Mouse (Mus musculus) heart, embryonic 10.5 days (tissue): Measurements from ENCODE around the gene Fam124b. TPM values are rescaled to one million over a fixed set of nuclear protein-coding genes. Genes with fewer than 3 reads are reported as not detected.

ENCODE experiments used
- DNase-seq: peaks from one replicate; pipeline ENCODE4 v3.0.0-alpha.2; 2017; ENCODE audit warnings: low spot score
- H3K27ac ChIP-seq: fragments of 300-500 bp; sonication (generic); 2 replicates; pipeline ENCODE4 v1.5.1; 2016; ENCODE audit warnings: mild to moderate bottlenecking
- H3K27me3 ChIP-seq: fragments of 300-500 bp; sonication (generic); 2 replicates; pipeline ENCODE4 v1.6.1; 2016; ENCODE audit warnings: mild to moderate bottlenecking; ENCODE audit not compliant: poor library complexity, insufficient read depth, severe bottlenecking
- H3K36me3 ChIP-seq: fragments of 300-500 bp; sonication (generic); 2 replicates; pipeline ENCODE4 v1.6.1; 2016; ENCODE audit warnings: mild to moderate bottlenecking, moderate library complexity
- H3K4me1 ChIP-seq: fragments of 300-500 bp; sonication (generic); 2 replicates; pipeline ENCODE4 v1.6.1; 2016; ENCODE audit warnings: mild to moderate bottlenecking
- H3K4me3 ChIP-seq: fragments of 300-500 bp; sonication (generic); 2 replicates; pipeline ENCODE4 v1.5.1; 2016; ENCODE audit warnings: mild to moderate bottlenecking, moderate library complexity
- H3K9me3 ChIP-seq: fragments of 300-500 bp; sonication (generic); 2 replicates; pipeline ENCODE4 v1.6.1; 2016; ENCODE audit warnings: mild to moderate bottlenecking, moderate library complexity
- WGBS: fragments of 180-500 bp; shearing (Covaris S2); methylation state at CpG from one replicate; pipeline ENCODE4 v1.1.7; 2016; 5-methylcytosine and 5-hydroxymethylcytosine counted together
- polyA plus RNA-seq: library from polyadenylated mRNA; unstranded; fragments of >200 nt; fragmentation: Nextera tagmentation; extraction: Ambion mirVana; gene quantifications from 2 replicates; pipeline ENCODE4 v1.2.1, GENCODE M21; 2016

Gene Fam124b
- polyA plus RNA-seq, result 0.11 and 0.36 TPM in 2 replicates

DNA sequence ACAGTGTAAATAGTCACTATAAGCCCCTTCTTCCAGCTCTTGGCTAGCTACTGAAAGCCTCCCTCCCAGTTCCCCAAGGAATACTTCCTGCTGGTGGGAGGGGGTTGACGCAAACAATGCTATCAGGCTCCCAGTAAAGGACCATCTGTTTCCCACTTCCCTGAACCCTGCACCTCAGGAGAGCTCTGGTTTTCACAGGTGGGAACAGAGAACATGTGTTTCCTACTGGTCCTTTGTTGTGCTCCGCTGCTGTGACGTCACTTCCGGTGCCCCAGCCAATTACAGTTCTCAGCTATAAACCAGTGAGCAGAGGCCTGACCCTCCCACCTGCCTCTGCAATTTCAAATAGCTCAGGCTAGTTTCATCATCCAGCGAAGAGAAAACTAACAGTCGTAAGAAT is at the start of gene Fam124b:
Fam124b (minus strand) TSS at position 206 of the 400 bp plus-strand sequence.
- Histone ChIP-seq H3K27me3 (no peaks in the 10 kb centered on the region; the same call in 1 of the 2 replicates), H3K4me1 (peaks cover 2% of the 10 kb centered on the region), H3K27ac (0 out of 2 replicates have a peak within 1 kb of the TSS, but pooled peaks have one; percentile 22), H3K36me3 (no peaks in the 10 kb centered on the region), H3K9me3 (no peaks in the 10 kb centered on the region), H3K4me3 (no peak within 1 kb of the TSS)
- WGBS, result 60% methylated on average over 6 of the region's 6 CpGs
- DNase-seq, result peak; percentile 82

DNA sequence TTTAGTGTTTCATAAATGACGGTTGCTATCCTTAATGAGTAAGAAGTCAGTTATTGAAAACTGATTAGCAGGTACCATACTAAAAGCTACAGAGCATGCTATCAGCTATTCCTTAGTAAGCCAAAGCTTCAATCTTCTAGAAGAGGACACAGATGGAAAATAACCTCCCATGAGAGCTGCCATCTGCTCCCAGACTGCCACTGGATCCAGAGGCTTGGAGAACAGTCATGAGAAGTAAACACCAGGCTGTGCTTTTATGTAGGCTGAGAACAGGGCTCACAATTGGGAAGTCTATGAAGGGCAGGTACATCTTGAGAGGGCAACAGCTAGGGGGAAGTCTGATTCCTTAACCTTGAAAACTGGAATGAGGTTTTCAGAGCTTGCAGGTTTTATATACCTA is 42.2 kb upstream of the Fam124b start:
- no peak for DNase-seq
- Histone ChIP-seq H3K4me3 (no peak overlapping the region), H3K9me3 (no peaks in the 10 kb centered on the region), H3K27me3 (no peaks in the 10 kb centered on the region), H3K27ac (no peak overlapping the region), H3K4me1 (no peaks in the 10 kb centered on the region), H3K36me3 (no peaks in the 10 kb centered on the region)
- 79% methylated on average over 1 of the region's 1 CpGs for WGBS

DNA sequence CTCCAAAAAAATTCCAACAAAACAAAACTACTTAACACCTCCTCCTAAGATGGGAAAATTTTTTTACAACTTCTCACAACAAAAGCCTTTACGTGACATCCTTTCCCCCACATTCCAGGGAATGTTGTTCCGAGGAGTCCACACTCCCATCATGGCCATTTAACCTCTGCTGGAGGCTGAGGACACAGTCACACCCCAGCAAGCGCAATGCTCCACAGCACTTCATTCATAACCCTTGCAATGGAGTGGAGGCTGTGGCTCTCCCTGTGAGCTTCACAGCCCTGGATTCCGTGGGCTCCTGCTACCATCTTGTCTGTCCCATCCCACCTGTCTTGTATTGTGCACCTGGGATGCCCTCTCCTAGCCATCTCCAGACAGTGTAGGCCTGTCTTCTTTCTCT is 40.4 kb upstream of the Fam124b start:
- WGBS, result 74% methylated on average over 4 of the region's 4 CpGs
- H3K36me3 ChIP-seq, result no peaks in the 10 kb centered on the region
- no peak overlapping the region for H3K4me3 ChIP-seq
- H3K27me3 ChIP-seq, result no peaks in the 10 kb centered on the region
- no peaks in the 10 kb centered on the region for H3K4me1 ChIP-seq
- no peak for DNase-seq
- H3K27ac ChIP-seq, result no peak overlapping the region
- H3K9me3 ChIP-seq, result no peaks in the 10 kb centered on the region

DNA sequence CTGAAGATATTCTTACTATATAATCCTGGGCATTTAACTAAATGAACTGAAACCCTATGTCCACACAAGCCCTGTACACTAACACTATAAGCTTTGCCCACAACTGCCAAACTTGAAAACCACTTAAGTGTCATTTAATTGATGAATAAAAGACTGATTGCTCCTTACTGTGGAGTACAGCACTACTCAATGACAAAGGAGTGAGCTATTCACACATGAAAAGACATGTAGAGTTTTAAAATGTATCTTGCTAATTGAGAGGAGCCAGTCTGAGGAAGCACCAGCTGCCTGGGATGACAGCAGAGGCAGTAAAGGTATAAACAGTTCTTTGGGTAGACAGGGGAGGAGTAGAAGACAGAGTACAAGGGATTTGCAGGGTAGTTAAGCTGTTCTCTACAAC is 35.0 kb upstream of the Fam124b start:
- Histone ChIP-seq H3K27ac (no peak overlapping the region), H3K27me3 (no peaks in the 10 kb centered on the region), H3K4me1 (no peaks in the 10 kb centered on the region), H3K4me3 (no peak overlapping the region), H3K9me3 (no peaks in the 10 kb centered on the region), H3K36me3 (no peaks in the 10 kb centered on the region)
- no peak for DNase-seq

DNA sequence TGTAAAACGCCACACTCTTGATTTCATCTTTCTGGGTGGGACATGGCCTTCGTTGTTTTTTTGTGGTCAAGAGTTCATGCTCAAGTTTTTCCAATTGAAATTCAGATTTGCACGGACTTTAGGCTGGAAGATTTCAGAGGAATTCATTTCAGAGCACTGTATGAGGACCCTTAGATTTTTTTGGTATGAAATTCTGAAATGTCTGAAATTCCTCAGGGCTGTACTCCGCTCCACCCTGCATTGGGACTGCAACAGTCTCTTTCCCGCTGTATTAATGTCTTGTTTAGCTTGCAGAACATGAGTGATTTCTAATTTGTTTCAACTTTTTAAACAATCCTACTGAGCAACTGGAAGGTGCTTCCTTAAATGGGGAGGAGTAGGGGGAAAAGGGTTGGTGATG is 32.0 kb upstream of the Fam124b start:
- Histone ChIP-seq H3K36me3 (no peaks in the 10 kb centered on the region), H3K9me3 (no peaks in the 10 kb centered on the region), H3K4me3 (no peak overlapping the region), H3K27me3 (no peaks in the 10 kb centered on the region), H3K27ac (no peak overlapping the region), H3K4me1 (no peaks in the 10 kb centered on the region)
- WGBS, result 86% methylated on average over 5 of the region's 5 CpGs
- no peak for DNase-seq

DNA sequence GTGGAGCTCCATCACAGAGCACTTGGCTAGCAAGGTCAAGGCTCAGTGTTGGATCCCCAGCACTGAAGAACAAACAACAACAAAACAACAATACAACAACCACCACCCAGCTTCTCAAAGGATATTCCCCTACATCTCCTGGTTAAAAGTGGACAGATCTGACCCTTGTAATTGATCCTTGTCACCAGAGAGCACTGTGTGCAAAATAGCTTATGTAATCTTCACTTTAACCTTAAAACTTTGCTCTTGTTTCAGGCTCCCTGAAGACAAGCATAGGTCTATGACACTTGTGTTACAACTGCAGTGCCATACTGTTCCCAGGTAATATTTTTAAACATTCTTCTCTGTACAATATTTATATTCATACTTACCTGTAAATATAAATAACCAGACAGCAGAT is 28.9 kb upstream of the Fam124b start:
- H3K27ac ChIP-seq, result no peak overlapping the region
- H3K9me3 ChIP-seq, result no peaks in the 10 kb centered on the region
- no peak for DNase-seq
- no peaks in the 10 kb centered on the region for H3K36me3 ChIP-seq
- H3K27me3 ChIP-seq, result no peaks in the 10 kb centered on the region
- no peaks in the 10 kb centered on the region for H3K4me1 ChIP-seq
- H3K4me3 ChIP-seq, result no peak overlapping the region

DNA sequence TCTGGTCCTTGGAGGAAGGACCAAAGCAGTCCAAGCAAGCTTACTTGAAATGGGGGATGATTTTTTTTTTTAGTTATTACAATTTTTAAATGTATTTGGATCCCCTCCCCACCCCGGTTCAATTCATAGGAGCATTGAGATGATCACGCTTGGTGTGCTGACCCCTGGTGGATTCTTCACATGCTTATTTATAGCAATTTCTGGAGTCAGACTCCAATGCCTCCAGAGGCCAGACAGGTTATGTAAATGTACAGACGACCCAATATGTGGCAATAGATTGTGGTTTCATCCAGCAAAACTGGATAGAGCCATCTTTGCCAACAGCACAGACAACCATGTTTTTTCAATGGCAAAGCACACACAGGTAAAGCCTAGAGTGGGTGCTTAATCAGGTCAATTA is 25.9 kb upstream of the Fam124b start:
- no peaks in the 10 kb centered on the region for H3K4me1 ChIP-seq
- H3K36me3 ChIP-seq, result no peaks in the 10 kb centered on the region
- no peak overlapping the region for H3K4me3 ChIP-seq
- no peak for DNase-seq
- H3K27me3 ChIP-seq, result no peaks in the 10 kb centered on the region
- 61% methylated on average over 3 of the region's 3 CpGs for WGBS
- no peaks in the 10 kb centered on the region for H3K9me3 ChIP-seq
- no peak overlapping the region for H3K27ac ChIP-seq

DNA sequence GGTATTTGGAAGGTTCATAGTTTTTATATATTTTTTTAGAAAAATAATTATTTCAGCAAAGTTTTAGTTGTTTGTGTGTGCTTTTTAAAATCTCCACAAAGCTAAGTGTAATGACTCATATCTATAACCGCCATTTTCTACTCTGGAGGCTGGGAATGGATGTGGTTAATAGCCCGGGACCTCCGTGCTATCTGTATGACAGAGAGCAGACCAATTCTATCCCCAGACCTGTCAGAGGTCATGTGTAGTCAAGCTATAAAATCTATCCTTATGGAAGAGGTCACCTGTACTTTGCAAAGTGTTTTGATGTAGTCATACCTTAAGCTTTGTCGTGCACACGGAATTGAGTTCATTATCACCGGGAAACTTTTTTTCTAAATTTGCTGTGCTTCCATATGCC is 23.3 kb upstream of the Fam124b start:
- H3K4me1 ChIP-seq, result no peaks in the 10 kb centered on the region
- H3K4me3 ChIP-seq, result no peak overlapping the region
- H3K9me3 ChIP-seq, result no peaks in the 10 kb centered on the region
- H3K27ac ChIP-seq, result no peak overlapping the region
- DNase-seq, result no peak
- WGBS, result 89% methylated on average over 6 of the region's 6 CpGs
- H3K36me3 ChIP-seq, result no peaks in the 10 kb centered on the region
- no peaks in the 10 kb centered on the region for H3K27me3 ChIP-seq

DNA sequence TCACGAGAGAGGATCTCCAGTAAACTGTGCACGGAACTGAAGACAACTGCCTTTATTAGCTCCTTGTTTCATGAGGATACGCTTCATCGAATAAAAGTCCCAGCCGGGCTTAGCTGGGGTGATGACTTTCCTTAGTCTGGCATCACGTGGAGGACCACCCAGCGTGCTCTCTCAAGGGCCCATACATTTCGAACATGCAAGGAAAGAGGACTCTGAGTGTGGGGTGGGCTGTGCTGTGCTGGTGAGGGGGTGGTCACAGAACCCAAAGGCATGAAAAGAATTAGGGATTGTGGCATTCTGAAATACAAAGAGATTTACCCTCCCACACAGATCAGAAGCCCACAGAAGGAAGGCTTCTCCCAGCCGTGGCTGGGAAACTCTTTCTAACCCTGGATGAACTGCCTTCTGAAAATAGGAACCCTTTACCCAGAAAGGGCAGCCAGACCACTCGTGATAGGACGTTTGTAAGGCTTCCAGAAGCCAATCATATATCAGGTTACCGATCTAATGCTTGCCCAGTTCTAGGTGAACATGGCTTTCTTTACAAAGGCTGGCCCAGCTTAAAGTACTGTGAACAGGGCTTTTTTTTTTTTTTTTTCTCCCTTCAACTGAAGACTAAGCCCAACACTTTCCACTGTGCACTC is 21.9 kb upstream of the Fam124b start:
- Histone ChIP-seq H3K27ac (no peak overlapping the region), H3K4me1 (no peaks in the 10 kb centered on the region), H3K9me3 (no peaks in the 10 kb centered on the region), H3K36me3 (no peaks in the 10 kb centered on the region), H3K4me3 (no peak overlapping the region), H3K27me3 (no peaks in the 10 kb centered on the region)
- no peak for DNase-seq
- 50% methylated on average over 12 of the region's 12 CpGs for WGBS

DNA sequence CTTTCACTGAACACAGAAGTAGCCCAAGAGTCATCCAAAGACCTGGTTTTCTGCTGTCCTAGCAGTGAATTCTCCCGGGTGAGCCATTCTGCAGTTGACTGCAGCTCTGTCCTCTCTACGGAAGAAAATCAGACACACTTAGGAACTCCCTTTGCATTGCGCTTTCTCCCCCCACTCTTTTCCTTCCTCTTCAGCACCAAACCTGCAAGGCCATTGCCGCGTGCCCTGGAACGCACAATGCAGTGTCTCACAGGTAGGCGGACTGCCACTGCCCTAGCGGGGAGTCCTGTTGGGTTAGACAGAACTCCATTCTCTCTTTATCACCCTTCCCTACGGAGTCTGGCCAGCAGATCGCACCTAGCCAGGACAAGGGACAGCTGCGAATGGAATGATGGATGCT is 21.2 kb upstream of the Fam124b start:
- Histone ChIP-seq H3K4me1 (no peaks in the 10 kb centered on the region), H3K4me3 (no peak overlapping the region), H3K9me3 (no peaks in the 10 kb centered on the region), H3K36me3 (no peaks in the 10 kb centered on the region), H3K27ac (no peak overlapping the region), H3K27me3 (no peaks in the 10 kb centered on the region)
- no peak for DNase-seq
- 67% methylated on average over 11 of the region's 11 CpGs for WGBS

DNA sequence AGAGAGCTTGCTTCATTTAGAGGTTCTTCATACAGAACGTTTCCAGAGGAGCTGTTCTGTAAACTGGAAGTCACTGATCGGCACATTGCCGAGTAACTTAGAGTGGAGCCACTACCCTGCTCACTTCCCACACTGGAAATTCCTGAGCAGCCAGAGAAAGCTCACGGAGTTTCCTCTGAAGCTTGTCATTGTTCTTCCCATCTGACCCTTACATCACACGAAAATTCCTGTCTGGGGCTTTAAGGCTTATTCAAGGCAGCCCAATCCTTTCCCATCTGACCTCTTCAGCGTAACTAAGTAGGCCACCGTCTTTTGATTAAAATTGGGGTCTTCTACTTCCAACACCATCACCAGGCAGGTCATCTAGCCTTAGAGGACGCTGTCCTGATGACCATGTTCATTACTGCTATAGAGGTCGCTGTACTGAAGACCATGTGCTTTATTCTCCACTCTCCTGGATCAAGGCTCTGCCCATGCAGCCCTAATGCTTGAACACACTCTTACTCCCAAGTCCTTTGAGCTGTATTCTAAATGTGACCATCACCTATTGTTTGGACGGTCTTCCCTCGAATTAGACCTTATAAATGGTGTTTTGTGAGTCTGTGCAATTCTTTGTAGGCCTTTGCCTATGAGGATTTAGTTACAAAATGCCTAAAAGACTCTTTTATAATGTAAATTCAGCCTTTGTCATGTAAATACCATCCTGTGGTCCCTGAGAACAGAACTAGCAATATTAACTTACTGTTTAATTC is 18.9 kb upstream of the Fam124b start:
- no peaks in the 10 kb centered on the region for H3K4me1 ChIP-seq
- WGBS, result 60% methylated on average over 11 of the region's 11 CpGs
- no peaks in the 10 kb centered on the region for H3K27me3 ChIP-seq
- no peak overlapping the region for H3K4me3 ChIP-seq
- no peak for DNase-seq
- no peaks in the 10 kb centered on the region for H3K36me3 ChIP-seq
- H3K27ac ChIP-seq, result no peak overlapping the region
- no peaks in the 10 kb centered on the region for H3K9me3 ChIP-seq

DNA sequence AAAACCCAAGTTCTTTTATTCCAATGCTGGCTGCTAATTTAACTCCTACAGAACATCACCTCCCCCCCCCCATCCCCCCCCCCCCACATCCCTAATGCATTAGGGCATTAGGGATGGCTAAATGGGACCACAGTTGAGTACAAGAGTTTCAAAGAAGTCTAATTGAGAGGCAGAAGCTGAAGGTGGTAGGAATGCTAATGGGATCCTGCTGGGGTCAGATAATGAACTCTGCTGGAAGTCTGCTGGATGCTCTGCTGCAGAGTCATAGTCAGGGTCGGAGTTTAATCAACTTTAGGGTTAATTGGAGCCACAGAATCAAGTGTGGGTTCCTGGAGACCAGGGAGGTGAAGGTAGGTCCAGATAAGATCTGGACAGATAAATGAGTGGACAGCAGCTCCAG is 17.9 kb upstream of the Fam124b start:
- H3K36me3 ChIP-seq, result no peaks in the 10 kb centered on the region
- DNase-seq, result no peak
- H3K9me3 ChIP-seq, result no peaks in the 10 kb centered on the region
- H3K27me3 ChIP-seq, result no peaks in the 10 kb centered on the region
- H3K4me3 ChIP-seq, result no peak overlapping the region
- no peak overlapping the region for H3K27ac ChIP-seq
- H3K4me1 ChIP-seq, result no peaks in the 10 kb centered on the region
- 7% methylated on average over 1 of the region's 1 CpGs for WGBS

DNA sequence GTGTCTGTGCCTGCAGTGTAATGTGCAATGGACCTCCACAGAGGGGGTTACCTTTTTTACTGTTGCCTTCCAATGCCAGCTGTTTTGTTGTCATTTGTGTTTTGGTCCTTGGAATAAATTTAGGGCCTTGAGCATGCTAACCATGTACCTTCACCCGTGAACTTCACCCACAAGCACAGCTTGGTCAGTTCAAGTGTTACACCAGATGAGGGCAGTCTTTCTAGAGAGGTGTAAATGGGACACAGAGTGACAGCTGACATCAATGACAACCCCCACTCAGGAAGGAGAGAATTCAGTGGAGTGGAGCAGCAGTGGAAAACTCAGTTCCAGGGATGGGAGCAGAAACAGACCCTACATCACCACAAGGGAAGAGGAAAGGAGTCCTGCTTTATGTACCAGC is 12.3 kb upstream of the Fam124b start:
- Histone ChIP-seq H3K27ac (no peak overlapping the region), H3K27me3 (no peaks in the 10 kb centered on the region), H3K4me1 (no peaks in the 10 kb centered on the region), H3K36me3 (no peaks in the 10 kb centered on the region), H3K9me3 (no peaks in the 10 kb centered on the region), H3K4me3 (no peak overlapping the region)
- DNase-seq, result no peak
- 54% methylated on average over 1 of the region's 1 CpGs for WGBS
